Mouse (Mus musculus) small intestine, adult 2 months (tissue): Measurements from ENCODE around the gene Zbtb2.

Experiments used
- CTCF ChIP-seq: fragments of 200-500 bp; IDR thresholded peaks from 2 replicates; pipeline ENCODE4 v1.5.1; 2012; ENCODE audit warnings: low read depth, mild to moderate bottlenecking, control low read depth, inconsistent platforms, low read length, moderate library complexity, mixed read lengths; ENCODE audit not compliant: insufficient replicate concordance, insufficient read length; ENCODE audit errors: extremely low read depth
- POLR2A ChIP-seq: fragments of 200-500 bp; IDR thresholded peaks from 2 replicates; pipeline ENCODE4 v1.6.1; 2012; ENCODE audit warnings: low read depth, mild to moderate bottlenecking, control low read depth, inconsistent platforms, low read length, moderate library complexity

GRCm38 (mm10) chr10:4355882-4356451 lies 31.9 kb downstream of the Zbtb2 start:
- TF ChIP-seq CTCF (no peak), POLR2A (no peak)
